Mouse (Mus musculus) forebrain, postnatal 0 days (tissue): ENCODE results near the gene Auh. TPM values are rescaled to one million over a fixed set of nuclear protein-coding genes. Genes with fewer than 3 reads are reported as not detected.

Source experiments
- ATAC-seq: fragments of 200-750 bp; cut with Nextera tagmentation; 2 replicates; pipeline ENCODE4 v1.8.0; 2017; ENCODE audit warnings: mild to moderate bottlenecking, moderate library complexity
- DNase-seq: peaks from one replicate; pipeline ENCODE4 v3.0.0-alpha.2; 2015
- H3K27ac ChIP-seq: fragments of 300-500 bp; sonication (generic); 2 replicates; pipeline ENCODE4 v1.5.1; 2014; ENCODE audit warnings: low read depth, mild to moderate bottlenecking, antibody characterized with exemption, low read length, moderate library complexity, mixed read lengths
- H3K27me3 ChIP-seq: fragments of 300-500 bp; sonication (generic); 2 replicates; pipeline ENCODE4 v1.6.1; 2014; ENCODE audit warnings: mild to moderate bottlenecking, low read length, mixed read lengths; ENCODE audit not compliant: insufficient read depth
- H3K36me3 ChIP-seq: fragments of 300-500 bp; sonication (generic); 2 replicates; pipeline ENCODE4 v1.6.1; 2014; ENCODE audit warnings: mild to moderate bottlenecking, moderate library complexity; ENCODE audit not compliant: insufficient read depth
- H3K4me1 ChIP-seq: fragments of 300-500 bp; sonication (generic); 2 replicates; pipeline ENCODE4 v1.6.1; 2014; ENCODE audit warnings: antibody characterized with exemption; ENCODE audit not compliant: insufficient read depth
- H3K4me2 ChIP-seq: fragments of 300-500 bp; sonication (generic); 2 replicates; pipeline ENCODE4 v1.6.1; 2014; ENCODE audit warnings: low read depth, mild to moderate bottlenecking, moderate library complexity
- H3K4me3 ChIP-seq: fragments of 300-500 bp; sonication (generic); 2 replicates; pipeline ENCODE4 v1.5.1; 2014; ENCODE audit warnings: low read depth, low read length, mixed read lengths
- H3K9ac ChIP-seq: fragments of 300-500 bp; sonication (generic); 2 replicates; pipeline ENCODE4 v1.6.1; 2014; ENCODE audit warnings: mild to moderate bottlenecking
- H3K9me3 ChIP-seq: fragments of 300-500 bp; sonication (generic); 2 replicates; pipeline ENCODE4 v1.6.1; 2016; ENCODE audit warnings: low read length
- CTCF ChIP-seq: sonication (generic); IDR thresholded peaks from 2 replicates; pipeline ENCODE4 v1.5.1; 2016; ENCODE audit warnings: antibody characterized with exemption, control low read depth, low read depth
- WGBS: fragments of 180-500 bp; shearing (Covaris S2); extraction: QIAGEN DNeasy Blood & Tissue Kit; methylation state at CpG from one replicate; pipeline ENCODE4 v1.1.7; 2014; 5-methylcytosine and 5-hydroxymethylcytosine counted together
- polyA plus RNA-seq: library from polyadenylated mRNA; unstranded; fragments of >200 nt; fragmentation: Nextera tagmentation; extraction: Ambion mirVana; gene quantifications from 2 replicates; pipeline ENCODE4 v1.2.1, GENCODE M21; 2015
- total RNA-seq: library from RNA; depleted of rRNA; stranded (reverse); fragments of >200 nt; gene quantifications from 2 replicates; pipeline ENCODE4 v1.2.3, GENCODE M21; 2014

Auh gene
- total and polyA plus RNA-seq, 2 experiments from 2014 or later, result 50.3 to 58.7 TPM

DNA sequence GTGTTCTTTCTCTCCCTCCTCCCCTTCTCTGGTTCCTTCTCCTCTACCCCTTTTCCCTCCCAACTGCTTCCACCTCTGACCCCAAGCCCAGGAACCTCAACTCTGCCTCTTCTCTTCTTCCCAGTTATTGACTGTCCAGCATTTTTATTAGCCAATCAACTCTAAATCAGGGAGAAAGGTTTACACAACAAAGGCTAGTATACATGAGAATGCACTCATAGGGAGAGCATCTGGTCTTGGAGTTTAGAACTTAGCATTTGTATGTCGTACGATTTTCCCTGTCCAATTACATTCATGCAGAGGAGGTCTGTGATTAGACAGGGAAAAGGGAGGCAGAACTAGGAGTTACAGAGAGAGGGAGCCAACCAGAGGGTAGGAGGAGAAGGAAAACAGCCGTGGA, 19.7 kb upstream of the Auh start:
- H3K36me3 ChIP-seq, result no peaks in the 10 kb centered on the region
- no peak overlapping the region for H3K27ac ChIP-seq
- no peak for TF ChIP-seq CTCF
- no peak overlapping the region for H3K4me3 ChIP-seq
- no peaks in the 10 kb centered on the region for H3K9me3 ChIP-seq
- no peaks in the 10 kb centered on the region for H3K4me1 ChIP-seq
- no peak overlapping the region for H3K4me2 ChIP-seq
- no peak overlapping the region for H3K9ac ChIP-seq
- ATAC-seq, result no peak
- 72% methylated on average over 3 of the region's 3 CpGs for WGBS
- no peak for DNase-seq
- H3K27me3 ChIP-seq, result no peaks in the 10 kb centered on the region

DNA sequence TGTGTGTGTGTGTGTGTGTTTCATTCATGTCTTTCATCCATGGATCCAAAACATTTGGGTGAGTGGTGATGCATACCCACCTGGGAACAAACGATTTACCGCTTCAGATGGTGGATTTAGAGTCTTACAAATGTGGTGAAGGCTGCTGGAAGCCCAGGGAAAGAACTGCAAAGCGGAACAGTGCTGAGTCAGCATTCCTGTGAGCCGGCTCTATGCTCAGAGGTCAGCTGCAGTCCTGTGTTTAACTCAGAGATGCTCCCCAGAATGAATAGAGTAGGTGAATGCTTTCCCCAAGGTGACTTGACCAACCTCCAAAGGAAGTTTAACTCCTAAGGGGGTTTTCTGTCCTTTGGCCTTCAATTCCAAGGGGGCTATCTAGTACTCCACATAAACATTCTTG, 18.1 kb upstream of the Auh start:
- 87% methylated on average over 4 of the region's 4 CpGs for WGBS
- H3K27me3 ChIP-seq, result no peaks in the 10 kb centered on the region
- H3K36me3 ChIP-seq, result no peaks in the 10 kb centered on the region
- H3K4me2 ChIP-seq, result no peak overlapping the region
- no peak overlapping the region for H3K27ac ChIP-seq
- no peaks in the 10 kb centered on the region for H3K9me3 ChIP-seq
- no peak overlapping the region for H3K9ac ChIP-seq
- ATAC-seq (no peak), DNase-seq (no peak)
- no peak for TF ChIP-seq CTCF
- no peaks in the 10 kb centered on the region for H3K4me1 ChIP-seq
- H3K4me3 ChIP-seq, result no peak overlapping the region

DNA sequence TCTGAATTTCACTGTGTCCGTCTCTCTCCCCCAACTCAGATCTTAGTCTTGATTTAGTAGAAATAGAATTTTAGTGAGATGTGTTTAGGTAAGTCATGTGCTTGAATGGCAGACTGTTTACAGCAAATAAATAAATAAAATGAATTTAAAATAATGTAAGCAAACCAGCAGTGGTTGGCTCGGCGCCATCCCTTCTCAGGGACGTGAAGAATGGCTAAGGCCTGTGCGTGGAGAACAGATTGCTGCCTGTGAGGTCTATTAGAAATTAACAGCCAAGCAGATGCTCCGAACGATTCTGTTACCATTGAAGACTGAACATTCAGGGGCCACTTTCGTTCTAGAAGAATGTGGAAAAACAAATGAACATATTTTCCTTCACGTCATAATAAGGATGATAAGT, 16.3 kb upstream of the Auh start:
- Histone ChIP-seq H3K4me1 (no peaks in the 10 kb centered on the region), H3K36me3 (no peaks in the 10 kb centered on the region), H3K27ac (no peak overlapping the region), H3K9ac (no peak overlapping the region), H3K4me3 (no peak overlapping the region), H3K27me3 (no peaks in the 10 kb centered on the region), H3K4me2 (no peak overlapping the region), H3K9me3 (no peaks in the 10 kb centered on the region)
- no peak for DNase-seq
- no peak for ATAC-seq
- WGBS, result 49% methylated on average over 9 of the region's 9 CpGs
- TF ChIP-seq CTCF, result no peak

DNA sequence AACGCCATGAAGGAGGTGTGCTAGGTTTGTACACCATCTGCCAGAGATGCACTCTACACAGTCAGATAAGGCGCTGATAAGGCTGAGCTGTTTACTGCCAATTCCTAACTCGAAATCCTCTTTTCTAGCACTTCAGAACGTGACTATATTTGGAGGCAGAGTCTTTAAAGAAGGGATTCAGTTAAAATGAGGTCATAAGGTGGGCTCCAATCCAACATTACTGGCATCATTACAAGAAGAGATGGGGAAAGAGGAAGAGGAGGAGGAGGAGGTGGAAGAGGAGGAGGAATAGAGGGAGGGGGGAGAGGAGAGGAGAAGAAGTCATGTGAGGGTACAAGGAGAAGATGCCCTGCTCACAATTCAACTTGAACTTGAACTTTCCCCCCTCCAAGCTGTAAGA, 14.6 kb upstream of the Auh start:
- no peak for DNase-seq
- no peaks in the 10 kb centered on the region for H3K27me3 ChIP-seq
- no peaks in the 10 kb centered on the region for H3K9me3 ChIP-seq
- no peaks in the 10 kb centered on the region for H3K36me3 ChIP-seq
- no peak overlapping the region for H3K4me3 ChIP-seq
- no peak for ATAC-seq
- TF ChIP-seq CTCF, result no peak
- no peak overlapping the region for H3K27ac ChIP-seq
- no peak overlapping the region for H3K9ac ChIP-seq
- 52% methylated on average over 4 of the region's 4 CpGs for WGBS
- H3K4me2 ChIP-seq, result no peak overlapping the region
- no peaks in the 10 kb centered on the region for H3K4me1 ChIP-seq

DNA sequence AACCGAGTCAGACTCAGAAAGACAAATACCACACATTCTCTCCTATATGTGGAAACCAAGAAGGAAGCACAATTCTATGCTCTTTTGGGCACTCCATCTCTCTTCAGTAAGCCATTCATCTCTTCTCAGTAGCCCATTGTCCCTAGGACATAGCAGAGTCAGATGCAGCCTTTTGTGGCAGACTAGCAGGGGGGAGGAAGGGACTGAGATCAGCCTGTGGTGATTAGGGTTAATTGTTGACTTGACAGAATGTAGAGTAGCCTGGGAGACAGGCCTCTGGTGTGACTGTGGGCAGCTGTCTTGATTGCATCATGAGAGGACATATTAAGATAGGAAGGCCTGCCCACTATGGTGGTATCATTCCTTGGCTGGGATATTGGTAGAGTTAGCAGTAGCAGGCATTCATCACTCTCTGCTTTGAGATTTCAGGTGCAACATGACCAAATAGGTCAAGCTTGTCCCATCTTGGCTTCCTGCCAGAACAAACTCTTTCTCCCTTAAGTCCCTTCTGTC, 13.5 kb upstream of the Auh start:
- DNase-seq, result no peak
- H3K4me2 ChIP-seq, result no peak overlapping the region
- WGBS, result 61% methylated on average over 1 of the region's 1 CpGs
- H3K27ac ChIP-seq, result no peak overlapping the region
- H3K36me3 ChIP-seq, result no peaks in the 10 kb centered on the region
- no peaks in the 10 kb centered on the region for H3K27me3 ChIP-seq
- TF ChIP-seq CTCF, result no peak
- no peaks in the 10 kb centered on the region for H3K4me1 ChIP-seq
- H3K4me3 ChIP-seq, result no peak overlapping the region
- H3K9me3 ChIP-seq, result no peaks in the 10 kb centered on the region
- no peak overlapping the region for H3K9ac ChIP-seq
- no peak for ATAC-seq

DNA sequence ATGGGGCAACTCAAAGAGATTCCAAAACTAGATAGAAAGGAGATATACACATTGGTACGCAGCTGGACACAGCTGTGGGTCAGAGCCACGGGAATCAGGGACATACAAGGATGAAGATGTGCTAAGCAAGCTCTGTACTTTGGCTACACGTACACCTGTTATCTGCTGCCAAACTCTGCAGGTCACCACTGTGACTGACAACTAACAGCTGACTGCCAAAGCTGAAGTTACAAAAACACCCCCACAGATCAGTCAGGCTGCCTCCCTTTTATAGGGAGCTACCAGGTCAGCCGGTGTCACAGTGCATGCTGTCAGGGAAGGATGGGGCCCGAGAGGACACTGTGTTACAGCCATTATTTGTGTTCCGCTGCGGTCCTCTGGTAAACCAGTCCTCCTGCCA, 11.5 kb upstream of the Auh start:
- DNase-seq (no peak), ATAC-seq (no peak)
- Histone ChIP-seq H3K9ac (no peak overlapping the region), H3K4me2 (no peak overlapping the region), H3K4me1 (no peaks in the 10 kb centered on the region), H3K36me3 (no peaks in the 10 kb centered on the region), H3K9me3 (no peaks in the 10 kb centered on the region), H3K27me3 (no peaks in the 10 kb centered on the region), H3K4me3 (no peak overlapping the region), H3K27ac (no peak overlapping the region)
- WGBS, result 78% methylated on average over 7 of the region's 7 CpGs
- no peak for TF ChIP-seq CTCF

DNA sequence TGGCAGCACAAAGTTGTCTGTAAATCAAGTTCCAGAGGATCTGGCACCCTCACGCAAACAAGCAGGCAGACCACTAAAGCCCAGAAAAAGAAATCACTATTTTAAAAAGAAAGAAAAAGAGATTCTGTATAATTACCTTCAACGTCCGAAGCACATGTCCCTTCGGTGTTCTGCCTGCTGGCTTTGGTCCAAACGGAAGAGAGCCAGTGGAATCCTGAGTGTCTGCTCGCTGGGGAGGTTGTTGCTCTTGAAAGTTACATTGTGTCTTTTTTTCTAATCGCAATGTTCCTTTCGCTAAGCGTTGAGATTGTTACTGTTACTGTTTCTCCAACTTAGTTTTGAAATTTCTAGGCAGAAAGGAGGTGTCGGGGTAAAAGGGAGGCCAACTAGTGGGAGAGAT, 1.1 kb upstream of the Auh start:
- DNase-seq, result no peak

DNA sequence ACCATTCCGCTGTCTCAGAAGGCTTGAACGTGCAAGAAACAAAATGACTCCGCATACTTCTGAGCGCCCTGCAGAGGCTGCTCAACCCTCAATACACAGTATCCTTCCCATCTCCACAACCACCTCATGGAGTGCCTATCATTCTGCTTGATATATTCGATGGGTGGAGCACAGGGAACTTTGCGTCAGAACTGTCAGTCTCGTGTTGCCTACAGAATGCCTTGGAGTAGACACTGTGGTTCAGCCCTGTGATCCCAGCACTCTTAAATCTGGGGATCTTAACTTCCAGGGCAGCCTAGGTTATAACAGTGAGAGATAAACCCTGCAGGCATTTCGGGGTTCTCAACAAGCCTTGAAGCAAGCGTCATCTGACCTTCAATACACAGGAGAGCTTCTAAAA, 1.1 kb downstream of the Auh start:
- Histone ChIP-seq H3K27me3 (no peaks in the 10 kb centered on the region), H3K9me3 (no peaks in the 10 kb centered on the region), H3K4me3 (peak overlapping the region; percentile 86), H3K4me1 (peaks cover 10% of the 10 kb centered on the region), H3K36me3 (no peaks in the 10 kb centered on the region), H3K9ac (peak overlapping the region; percentile 79), H3K27ac (no peak overlapping the region), H3K4me2 (peak overlapping the region; percentile 65)
- ATAC-seq (no peak), DNase-seq (peak; percentile 10)
- TF ChIP-seq CTCF, result no peak
- 59% methylated on average over 9 of the region's 9 CpGs for WGBS

More for the DNA sequence above, 1.1 kb upstream of the Auh start:
- no peak for ATAC-seq
- no peak overlapping the region for H3K4me2 ChIP-seq
- no peaks in the 10 kb centered on the region for H3K36me3 ChIP-seq
- no peaks in the 10 kb centered on the region for H3K27me3 ChIP-seq
- no peak overlapping the region for H3K4me3 ChIP-seq
- WGBS, result 41% methylated on average over 10 of the region's 10 CpGs
- H3K9me3 ChIP-seq, result no peaks in the 10 kb centered on the region
- H3K27ac ChIP-seq, result no peak overlapping the region
- peaks cover 10% of the 10 kb centered on the region for H3K4me1 ChIP-seq
- TF ChIP-seq CTCF, result no peak
- no peak overlapping the region for H3K9ac ChIP-seq
